ENCODE assay signal across 8 mouse cellular contexts in the genomic region with DNA sequence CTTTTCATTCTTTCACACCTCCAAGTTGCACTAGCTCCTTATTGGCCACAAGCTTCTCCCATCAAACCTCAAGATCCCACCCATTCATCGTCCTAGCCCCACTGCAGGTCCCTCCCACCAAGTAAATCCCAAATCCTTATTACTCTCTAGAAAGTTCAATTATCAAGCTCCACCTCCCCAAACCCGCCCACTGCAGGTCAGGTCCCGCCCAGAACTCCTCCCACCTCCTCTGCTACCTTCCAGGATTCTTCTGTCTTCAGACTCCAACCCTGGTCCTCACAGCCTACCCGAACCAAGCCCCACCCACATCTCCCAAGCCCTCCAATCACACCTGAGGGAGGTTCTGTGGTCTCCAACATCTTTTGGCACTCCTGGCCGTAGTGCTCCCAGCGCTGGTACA. TPM values are rescaled to one million over a fixed set of nuclear protein-coding genes. Genes with fewer than 3 reads are reported as not detected.
DNase-seq lines count a peak whose midpoint lies in the region; ATAC-seq and TF ChIP-seq lines count a peak whose summit lies in the region.

No protein-coding gene starts in this region.

- no peak for TF ChIP-seq CTCF in heart, adult 2 months (IDR thresholded peaks at IDR 0.05)

- no peaks in the 10 kb centered on the region for H3K9me3 ChIP-seq in heart, embryonic 14.5 days (ENCODE audit: control insufficient read depth, low read length)
- peaks cover 7% of the 10 kb centered on the region; the same call in 1 of the 2 replicates for H3K9me3 ChIP-seq in forebrain, embryonic 12.5 days
- no peaks in the 10 kb centered on the region for H3K9me3 ChIP-seq in neural tube, embryonic 12.5 days

- TF ChIP-seq EP300 in heart, adult 2 months (IDR thresholded peaks at IDR 0.05; ENCODE audit: insufficient read depth, low read depth, low read length) = no peak

- intact Hi-C loops in heart, adult 2 months (cut with DNase I) = no loop called here
- intact Hi-C loops in gastrocnemius, postnatal 36 days (cut with DNase I) = no loop called here

- H3K27me3 ChIP-seq in heart, embryonic 14.5 days (ENCODE audit: control insufficient read depth, insufficient read depth, low read length) = peaks cover 8% of the 10 kb centered on the region; the same call in 1 of the 2 replicates
- peaks cover 2% of the 10 kb centered on the region; the same call in 1 of the 2 replicates for H3K27me3 ChIP-seq in heart, adult 2 months (ENCODE audit: control insufficient read depth, insufficient read depth, low read length)
- peaks cover 64% of the 10 kb centered on the region for H3K27me3 ChIP-seq in forebrain, embryonic 12.5 days
- H3K27me3 ChIP-seq in neural tube, embryonic 12.5 days (replicated peaks) = peaks cover 44% of the 10 kb centered on the region

- no peak for TF ChIP-seq POLR2A in heart, adult 2 months (IDR thresholded peaks at IDR 0.05; ENCODE audit: insufficient read depth, low read depth, low read length)

- 3% methylated on average over 6 of the region's 6 CpGs for WGBS in heart, embryonic 14.5 days
- WGBS in heart, adult 2 months = 17% methylated on average over 6 of the region's 6 CpGs
- 2% methylated on average over 6 of the region's 6 CpGs for WGBS in forebrain, embryonic 12.5 days
- WGBS in neural tube, embryonic 12.5 days = 0% methylated on average over 6 of the region's 6 CpGs

- H3K9ac ChIP-seq in heart, embryonic 14.5 days (ENCODE audit: low read length) = peak overlapping the region; percentile 70
- H3K9ac ChIP-seq in heart, adult 2 months (ENCODE audit: low read depth, low read length) = no peak overlapping the region
- no peak overlapping the region; the same call in 1 of the 2 replicates for H3K9ac ChIP-seq in forebrain, embryonic 12.5 days
- no peak overlapping the region for H3K9ac ChIP-seq in neural tube, embryonic 12.5 days

- no peak for DNase-seq in heart, adult 2 months
- DNase-seq in kidney, postnatal 4 days = peak; percentile 73 to 81
- DNase-seq in gastrocnemius, postnatal 36 days = no peak
- DNase-seq in ovary, adult 18-20 months (ENCODE audit: low spot score) = no peak
- DNase-seq in adrenal gland, postnatal 10 days = no peak

- peaks cover 27 to 43% of the 10 kb centered on the region in 2 experiments for H3K4me1 ChIP-seq in heart, embryonic 14.5 days (ENCODE audit: control insufficient read depth in 2 of 2, insufficient read depth in 2 of 2, low read length in 2 of 2)
- peaks cover 3% of the 10 kb centered on the region; the same call in 1 of the 2 replicates for H3K4me1 ChIP-seq in heart, adult 2 months (ENCODE audit: control insufficient read depth, insufficient read depth, low read length)
- peaks cover 39% of the 10 kb centered on the region for H3K4me1 ChIP-seq in forebrain, embryonic 12.5 days
- H3K4me1 ChIP-seq in neural tube, embryonic 12.5 days = peaks cover 32% of the 10 kb centered on the region

- no peak for ATAC-seq in heart, embryonic 14.5 days (ENCODE audit: insufficient number of reproducible peaks, insufficient read depth, low FRiP score, low read depth)
- ATAC-seq in forebrain, embryonic 12.5 days (ENCODE audit: low FRiP score) = peak; percentile 27; the same call in 1 of the 2 replicates
- ATAC-seq in neural tube, embryonic 12.5 days (ENCODE audit: low FRiP score, low read depth) = no peak

- no peaks in the 10 kb centered on the region for H3K79me2 ChIP-seq in heart, adult 2 months (replicated peaks; ENCODE audit: control insufficient read depth, insufficient read depth, low read length)

- H3K27ac ChIP-seq in heart, embryonic 14.5 days (replicated peaks in 1 of 2; ENCODE audit: control insufficient read depth in 1 of 2, insufficient read depth in 1 of 2, low read depth in 2 of 2, low read length in 2 of 2) = no peak overlapping the region
- H3K27ac ChIP-seq in heart, adult 2 months = no peak overlapping the region
- H3K27ac ChIP-seq in forebrain, embryonic 12.5 days = no peak overlapping the region
- no peak overlapping the region for H3K27ac ChIP-seq in neural tube, embryonic 12.5 days

- H3K4me2 ChIP-seq in heart, embryonic 14.5 days (ENCODE audit: low read length) = peak overlapping the region; percentile 64
- peak overlapping the region; percentile 34 for H3K4me2 ChIP-seq in forebrain, embryonic 12.5 days
- peak overlapping the region; percentile 9 for H3K4me2 ChIP-seq in neural tube, embryonic 12.5 days (replicated peaks)

- peak overlapping the region in 1 of 2 experiments; percentile 30; a peak in 1 of 4 replicates for H3K4me3 ChIP-seq in heart, embryonic 14.5 days (ENCODE audit: control insufficient read depth in 1 of 2, insufficient read depth in 1 of 2, low read depth in 1 of 2, low read length in 2 of 2)
- no peak overlapping the region for H3K4me3 ChIP-seq in heart, adult 2 months
- H3K4me3 ChIP-seq in forebrain, embryonic 12.5 days (replicated peaks) = no peak overlapping the region
- H3K4me3 ChIP-seq in neural tube, embryonic 12.5 days = no peak overlapping the region

- H3K36me3 ChIP-seq in heart, embryonic 14.5 days (ENCODE audit: control insufficient read depth, insufficient read depth, low read length) = peaks cover 11% of the 10 kb centered on the region
- H3K36me3 ChIP-seq in heart, adult 2 months (ENCODE audit: control insufficient read depth, insufficient read depth, low read length) = no peaks in the 10 kb centered on the region
- no peaks in the 10 kb centered on the region for H3K36me3 ChIP-seq in forebrain, embryonic 12.5 days (replicated peaks)
- no peaks in the 10 kb centered on the region for H3K36me3 ChIP-seq in neural tube, embryonic 12.5 days

RNA-seq across cellular contexts. Expression of a gene that starts 1.7 kb away (rescaled TPM):
- polyA plus RNA-seq in heart, embryonic 14.5 days (2014; fragmentation: Nextera tagmentation; extraction: Ambion mirVana) = 51.5 and 52.6 TPM in 2 replicates
- total RNA-seq in heart, adult 2 months (2021) = under 1 TPM in 1 of 2 experiments, not detected in 1; 0.16 TPM
- polyA plus RNA-seq in heart, adult 2 months (2012; rRNA removed) = 2.5 and 3.0 TPM in 2 replicates
- polyA plus RNA-seq in forebrain, embryonic 12.5 days (2016; fragmentation: Nextera tagmentation; extraction: Ambion mirVana) = 1.1 and 1.3 TPM in 2 replicates
- polyA plus RNA-seq in neural tube, embryonic 12.5 days (2016; fragmentation: Nextera tagmentation; extraction: Ambion mirVana) = 1.1 and 1.8 TPM in 2 replicates
- not detected for total RNA-seq in gastrocnemius, postnatal 36 days (2021)
- under 1 TPM; 0.75 to 0.94 TPM for total RNA-seq in adrenal gland, postnatal 10 days (2021)

RNA-seq across cellular contexts. Expression of a gene that starts 12.0 kb away (rescaled TPM):
- polyA plus RNA-seq in heart, embryonic 14.5 days (2014; fragmentation: Nextera tagmentation; extraction: Ambion mirVana) = 8.3 and 9.5 TPM in 2 replicates
- total RNA-seq in heart, adult 2 months (2021) = 10 to 100 TPM; 35.6 to 38.7 TPM
- polyA plus RNA-seq in heart, adult 2 months (2012; rRNA removed) = 37.3 and 38.8 TPM in 2 replicates
- polyA plus RNA-seq in forebrain, embryonic 12.5 days (2016; fragmentation: Nextera tagmentation; extraction: Ambion mirVana) = 5.8 and 6.5 TPM in 2 replicates
- 5.1 and 6.6 TPM in 2 replicates for polyA plus RNA-seq in neural tube, embryonic 12.5 days (2016; fragmentation: Nextera tagmentation; extraction: Ambion mirVana)
- 1 to 10 TPM; 9.6 to 10.0 TPM for total RNA-seq in gastrocnemius, postnatal 36 days (2021)
- 10 to 100 TPM; 37.7 to 41.0 TPM for total RNA-seq in adrenal gland, postnatal 10 days (2021)

RNA-seq across cellular contexts. Expression of a gene that starts 14.7 kb away (rescaled TPM):
- polyA plus RNA-seq in heart, embryonic 14.5 days (2014; fragmentation: Nextera tagmentation; extraction: Ambion mirVana) = 104 and 111 TPM in 2 replicates
- 10 to 100 TPM; 58.7 to 68.7 TPM for total RNA-seq in heart, adult 2 months (2021)
- 28.6 and 34.7 TPM in 2 replicates for polyA plus RNA-seq in heart, adult 2 months (2012; rRNA removed)
- polyA plus RNA-seq in forebrain, embryonic 12.5 days (2016; fragmentation: Nextera tagmentation; extraction: Ambion mirVana) = 148 and 153 TPM in 2 replicates
- polyA plus RNA-seq in neural tube, embryonic 12.5 days (2016; fragmentation: Nextera tagmentation; extraction: Ambion mirVana) = 124 and 133 TPM in 2 replicates
- 10 to 100 TPM; 47.3 to 49.9 TPM for total RNA-seq in gastrocnemius, postnatal 36 days (2021)
- total RNA-seq in adrenal gland, postnatal 10 days (2021) = 10 to 100 TPM; 90.1 to 91.2 TPM

RNA-seq across cellular contexts. Expression of a gene that starts 15.1 kb away (rescaled TPM):
- 7.0 and 7.8 TPM in 2 replicates for polyA plus RNA-seq in heart, embryonic 14.5 days (2014; fragmentation: Nextera tagmentation; extraction: Ambion mirVana)
- total RNA-seq in heart, adult 2 months (2021) = 1 to 10 TPM; 3.8 to 4.6 TPM
- 5.3 and 6.3 TPM in 2 replicates for polyA plus RNA-seq in heart, adult 2 months (2012; rRNA removed)
- 14.4 and 14.7 TPM in 2 replicates for polyA plus RNA-seq in forebrain, embryonic 12.5 days (2016; fragmentation: Nextera tagmentation; extraction: Ambion mirVana)
- polyA plus RNA-seq in neural tube, embryonic 12.5 days (2016; fragmentation: Nextera tagmentation; extraction: Ambion mirVana) = 19.5 and 20.9 TPM in 2 replicates
- total RNA-seq in gastrocnemius, postnatal 36 days (2021) = 1 to 10 TPM; 1.5 to 2.0 TPM
- total RNA-seq in adrenal gland, postnatal 10 days (2021) = 10 to 100 TPM; 12.5 to 12.6 TPM

RNA-seq across cellular contexts. Expression of a gene that starts 44.5 kb away (rescaled TPM):
- 5.5 and 5.6 TPM in 2 replicates for polyA plus RNA-seq in heart, embryonic 14.5 days (2014; fragmentation: Nextera tagmentation; extraction: Ambion mirVana)
- 1 to 10 TPM; 4.5 to 5.2 TPM for total RNA-seq in heart, adult 2 months (2021)
- polyA plus RNA-seq in heart, adult 2 months (2012; rRNA removed) = 3.3 and 5.4 TPM in 2 replicates
- 18.4 and 23.1 TPM in 2 replicates for polyA plus RNA-seq in forebrain, embryonic 12.5 days (2016; fragmentation: Nextera tagmentation; extraction: Ambion mirVana)
- 18.3 and 19.9 TPM in 2 replicates for polyA plus RNA-seq in neural tube, embryonic 12.5 days (2016; fragmentation: Nextera tagmentation; extraction: Ambion mirVana)
- total RNA-seq in gastrocnemius, postnatal 36 days (2021) = 1 to 10 TPM; 2.0 to 2.8 TPM
- total RNA-seq in adrenal gland, postnatal 10 days (2021) = 10 to 100 TPM; 10.7 to 11.1 TPM

Comparison
In these comparisons a context has a peak if more than half of its experiments do, and no peak if none do; other contexts are left out.
1. RNA of a gene that starts 1.7 kb away (polyA plus RNA-seq): 51.5 to 52.6 TPM in heart, embryonic 14.5 days; 2.5 to 3.0 TPM in heart, adult 2 months, 1.1 to 1.8 TPM in neural tube, embryonic 12.5 days and 1.1 to 1.3 TPM in forebrain, embryonic 12.5 days; every median in the first group is over 10 times any median in the second.
2. H3K4me2 ChIP-seq: peak in every context shown above with its lines; median percentile 64 in heart, embryonic 14.5 days; 34 in forebrain, embryonic 12.5 days; 9 in neural tube, embryonic 12.5 days.
3. DNase-seq: peak in kidney, postnatal 4 days (2 of 2); none in heart, adult 2 months (0 of 2), gastrocnemius, postnatal 36 days (0 of 2), ovary, adult 18-20 months (single experiment) and adrenal gland, postnatal 10 days (single experiment).